Mouse (Mus musculus): ENCODE data around the gene Blm.

The Blm gene

GRCm38 (mm10) chr7:80535009-80535744 lies at the start of gene Blm:
Gene Blm (minus strand): TSS chr7:80535119.
- DNase-seq = peak; percentile 98

DNA sequence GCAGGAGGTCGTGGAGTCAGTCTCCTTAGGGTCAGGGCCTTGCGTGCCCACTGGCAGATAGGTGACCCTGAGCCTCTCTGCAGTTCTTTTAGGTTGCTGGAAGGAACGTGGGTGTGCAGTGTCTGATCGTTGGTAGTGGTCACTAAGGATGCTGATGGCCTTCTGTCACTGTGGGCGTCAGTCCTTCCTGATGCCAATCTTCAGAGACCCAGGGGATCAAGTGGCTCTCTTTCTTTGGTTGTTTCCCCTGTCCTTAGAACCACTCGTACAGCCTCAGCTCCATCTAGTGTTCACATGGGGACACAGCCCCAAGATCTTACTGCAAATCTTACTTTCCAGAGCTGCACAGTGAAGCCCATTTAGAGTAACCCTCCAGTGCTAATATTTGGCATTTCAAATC lies 49.1 kb upstream of the Blm start:
- peak; percentile 69 for DNase-seq

- DNase-seq = peak; percentile 79
Measured at GRCm38 (mm10) chr7:80582821-80583451, 48.0 kb upstream of the Blm start.

DNA sequence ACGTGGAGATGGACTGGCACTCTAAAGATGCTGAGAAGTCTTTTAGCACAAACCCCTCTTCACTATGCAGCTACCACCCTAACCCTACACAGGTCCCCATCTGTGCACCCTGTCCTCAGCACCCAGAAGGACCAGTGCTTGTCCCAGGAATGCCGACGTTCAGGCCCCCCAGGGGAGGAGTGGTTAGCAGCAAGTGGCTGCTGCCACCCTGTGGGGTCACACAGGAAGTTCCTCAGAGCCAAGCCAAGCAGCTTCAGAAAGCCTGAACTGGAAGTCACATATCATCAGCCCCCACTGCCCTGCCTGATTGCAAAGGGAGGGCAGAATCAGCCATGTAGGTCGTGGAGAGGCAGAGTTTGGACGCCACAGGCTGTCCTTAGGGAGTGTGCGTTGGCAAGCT lies 45.4 kb upstream of the Blm start:
- DNase-seq = peak; percentile 54

DNA sequence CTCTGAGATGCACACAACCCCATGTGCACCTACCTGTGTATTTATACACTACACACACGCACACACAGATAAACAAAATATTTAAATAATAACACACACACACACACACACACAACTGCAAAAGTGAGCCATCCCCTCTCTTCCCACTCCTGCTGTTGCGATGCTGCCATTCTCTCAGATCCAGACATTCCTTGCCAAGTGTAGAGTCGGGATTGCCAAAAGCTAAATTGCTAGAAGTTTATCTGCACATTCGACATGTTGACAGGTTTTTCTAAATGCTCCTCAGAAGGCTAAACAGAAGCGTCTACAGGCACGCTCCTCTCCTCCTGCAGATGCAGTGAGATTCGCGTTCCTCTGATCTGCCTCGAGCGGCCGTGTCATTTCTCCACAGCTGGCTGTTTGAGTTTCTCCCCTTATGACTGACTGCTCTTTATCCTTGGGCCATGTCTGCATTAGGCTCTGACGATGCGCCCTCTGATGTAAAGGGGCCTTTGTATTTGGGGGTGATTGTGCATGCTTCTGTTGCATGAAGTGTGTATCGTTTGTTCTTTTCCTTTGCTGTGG lies 42.6 kb upstream of the Blm start:
- no peak for DNase-seq

DNA sequence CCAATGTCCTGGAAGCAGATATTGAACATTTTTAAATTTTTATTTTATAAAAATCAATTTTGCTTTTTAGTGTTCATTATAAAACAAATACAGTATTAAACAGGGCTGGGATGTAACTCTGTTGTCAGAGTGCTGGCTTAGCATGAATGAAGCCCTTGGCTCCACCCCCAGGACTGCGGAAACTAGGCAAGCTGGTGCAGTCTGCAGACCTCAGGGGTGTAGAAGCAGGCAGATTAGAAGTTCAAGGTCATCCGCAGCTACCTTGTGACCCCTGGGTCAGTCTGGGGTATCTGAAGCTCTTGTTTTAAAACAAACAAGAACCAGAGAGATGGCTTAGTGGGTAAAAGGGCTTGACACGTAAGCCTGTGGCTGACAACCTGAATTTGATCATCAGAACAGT lies 41.7 kb upstream of the Blm start:
- DNase-seq = no peak

DNA sequence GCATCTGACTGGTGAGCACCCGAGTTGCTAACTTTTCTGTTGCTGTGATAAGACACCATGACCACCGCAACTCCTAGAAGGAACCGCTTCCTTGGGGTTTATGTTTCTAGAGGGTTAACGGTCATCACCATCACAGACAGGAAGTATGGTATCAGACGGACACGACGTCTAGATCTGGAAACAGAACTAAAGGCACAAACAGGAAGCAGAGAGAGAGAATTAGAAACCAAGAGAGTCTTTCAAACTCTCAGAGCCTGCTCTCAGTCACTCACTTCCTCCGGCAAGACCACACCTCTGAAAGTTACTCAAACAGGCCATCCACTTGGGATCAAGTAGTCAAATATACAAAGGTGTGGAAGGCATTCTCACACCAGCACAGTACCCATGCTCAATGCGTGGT lies 40.8 kb upstream of the Blm start:
- DNase-seq = no peak

DNA sequence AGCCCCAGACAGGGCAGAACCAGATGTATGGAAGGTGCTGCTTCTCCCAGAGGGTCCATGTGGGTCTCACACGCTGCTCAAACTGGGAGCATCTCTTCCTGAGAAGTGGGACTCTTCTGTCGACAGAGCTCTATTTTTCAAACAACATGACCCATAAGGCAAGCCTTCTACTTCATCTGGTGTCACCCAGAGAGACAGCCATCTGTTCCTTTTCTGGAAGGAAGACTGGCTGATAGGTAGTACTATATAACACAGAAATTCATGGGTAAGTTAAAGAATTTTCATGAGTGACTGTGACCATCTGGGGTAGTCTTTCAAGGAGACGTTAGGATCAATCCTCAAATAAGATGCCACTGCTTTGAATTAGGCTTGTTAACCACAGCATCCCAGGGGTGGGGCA lies 38.2 kb upstream of the Blm start:
- DNase-seq = no peak

- DNase-seq = no peak
Measured at GRCm38 (mm10) chr7:80567982-80568381, 33.1 kb upstream of the Blm start.

- DNase-seq = no peak
Measured at GRCm38 (mm10) chr7:80561931-80562330, 27.0 kb upstream of the Blm start.

- DNase-seq = no peak
Measured at GRCm38 (mm10) chr7:80561271-80561670, 26.4 kb upstream of the Blm start.

DNA sequence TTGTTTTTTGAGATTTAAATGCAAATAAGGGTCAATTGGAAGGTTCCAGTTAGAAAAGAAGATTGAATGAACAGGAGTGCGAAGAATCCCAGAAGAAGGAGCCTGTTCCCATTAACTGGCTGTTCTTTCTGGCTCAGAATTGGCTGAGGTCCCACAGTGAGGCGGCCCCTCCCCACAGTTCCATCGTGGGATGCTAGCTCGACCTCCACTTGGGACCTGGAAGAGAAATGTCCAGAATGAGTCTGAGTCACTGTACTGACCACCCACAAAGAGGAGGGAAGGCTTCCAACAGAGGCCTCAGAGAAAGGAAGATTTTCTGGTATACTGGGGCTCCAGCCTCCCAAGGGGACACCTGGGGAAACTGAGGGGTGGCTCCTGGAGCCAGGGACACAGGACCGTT lies 23.7 kb upstream of the Blm start:
- no peak for DNase-seq

GRCm38 (mm10) chr7:80558101-80558500 lies 23.2 kb upstream of the Blm start:
- no peak for DNase-seq

DNA sequence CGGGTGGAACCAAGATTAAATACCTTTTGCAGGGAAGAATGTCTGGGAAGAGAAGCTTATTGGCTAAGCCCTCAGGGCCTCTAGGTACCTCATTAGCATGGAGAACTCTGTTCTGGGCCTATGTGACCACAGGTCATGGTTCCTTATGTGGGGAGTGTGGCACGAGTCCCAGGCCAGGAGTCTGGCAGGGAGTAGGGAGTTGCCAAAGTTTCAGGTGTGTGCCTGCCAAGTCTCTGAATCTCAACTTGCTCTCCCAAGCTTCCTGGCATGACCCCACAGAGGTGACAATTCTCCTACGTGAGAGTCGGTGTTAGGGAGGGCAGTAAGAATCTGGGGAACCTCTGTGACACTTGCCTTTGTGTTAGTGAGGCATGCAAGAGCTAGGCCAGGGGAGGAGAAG lies 22.2 kb upstream of the Blm start:
- no peak for DNase-seq

GRCm38 (mm10) chr7:80556166-80556565 lies 21.2 kb upstream of the Blm start:
- DNase-seq = peak; percentile 29

DNA sequence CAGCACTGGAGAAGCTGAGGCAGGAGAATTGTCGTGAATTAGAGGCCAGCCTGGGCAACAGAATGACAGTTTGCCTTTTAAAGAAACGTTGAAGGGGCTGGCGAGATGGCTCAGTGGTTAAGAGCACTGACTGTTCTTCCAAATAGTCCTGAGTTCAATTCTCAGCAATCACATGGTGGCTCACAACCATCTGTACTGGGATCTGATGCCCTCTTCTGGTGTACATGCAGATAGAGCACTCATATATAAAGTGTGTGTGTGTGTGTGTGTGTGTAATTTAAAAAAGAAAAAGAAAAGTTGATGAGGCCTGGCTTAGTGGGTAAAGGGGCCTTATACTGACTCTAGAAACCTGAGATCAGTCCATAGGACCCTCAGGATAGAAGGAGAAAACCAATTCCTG lies 20.2 kb upstream of the Blm start:
- no peak for DNase-seq

DNA sequence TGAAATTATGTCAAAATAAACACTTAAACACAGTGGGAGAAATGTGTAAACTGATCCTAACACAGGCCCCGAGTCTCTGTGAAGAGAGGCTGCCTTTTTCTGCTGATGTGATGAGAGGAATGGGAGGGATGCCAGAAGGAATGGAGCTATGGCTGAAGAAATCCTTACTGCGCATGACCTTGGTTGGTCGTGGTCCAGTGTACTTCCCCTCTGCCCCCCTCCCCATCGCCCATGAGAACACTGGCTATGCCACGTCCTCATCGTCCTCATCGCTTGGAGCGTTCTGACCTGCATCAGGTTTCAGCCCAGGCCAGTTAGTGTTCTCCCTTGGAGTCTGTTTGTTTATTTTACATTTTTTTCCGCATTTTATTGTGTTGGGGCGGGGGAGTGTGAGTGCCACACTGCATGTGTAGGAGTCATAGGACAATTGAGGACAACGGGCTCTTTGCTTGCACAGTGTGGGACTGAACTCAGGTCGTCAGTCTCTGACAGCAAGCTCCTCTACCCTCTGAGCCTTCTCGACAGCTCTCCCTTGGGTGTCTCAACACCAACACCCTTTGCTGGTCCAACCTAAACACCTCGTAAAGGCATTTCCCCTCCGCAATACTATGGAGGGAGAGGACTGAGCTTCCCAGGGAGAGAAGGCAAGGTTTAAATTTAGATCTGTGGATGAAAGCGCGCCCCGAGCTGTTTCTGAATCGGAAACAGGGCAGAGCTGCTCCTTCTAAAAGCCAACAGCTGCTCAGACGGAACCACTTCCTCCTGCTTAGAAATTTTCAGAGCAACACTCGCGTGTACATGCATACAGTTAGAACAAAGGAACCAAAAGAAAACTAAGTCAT lies 19.5 kb upstream of the Blm start:
- peak; percentile 58 for DNase-seq

- no peak for DNase-seq
Measured at GRCm38 (mm10) chr7:80548513-80549260, 13.8 kb upstream of the Blm start.

- DNase-seq = no peak
Measured at GRCm38 (mm10) chr7:80542139-80542831, 7.4 kb upstream of the Blm start.

GRCm38 (mm10) chr7:80539581-80539980 lies 4.7 kb upstream of the Blm start:
- no peak for DNase-seq

DNA sequence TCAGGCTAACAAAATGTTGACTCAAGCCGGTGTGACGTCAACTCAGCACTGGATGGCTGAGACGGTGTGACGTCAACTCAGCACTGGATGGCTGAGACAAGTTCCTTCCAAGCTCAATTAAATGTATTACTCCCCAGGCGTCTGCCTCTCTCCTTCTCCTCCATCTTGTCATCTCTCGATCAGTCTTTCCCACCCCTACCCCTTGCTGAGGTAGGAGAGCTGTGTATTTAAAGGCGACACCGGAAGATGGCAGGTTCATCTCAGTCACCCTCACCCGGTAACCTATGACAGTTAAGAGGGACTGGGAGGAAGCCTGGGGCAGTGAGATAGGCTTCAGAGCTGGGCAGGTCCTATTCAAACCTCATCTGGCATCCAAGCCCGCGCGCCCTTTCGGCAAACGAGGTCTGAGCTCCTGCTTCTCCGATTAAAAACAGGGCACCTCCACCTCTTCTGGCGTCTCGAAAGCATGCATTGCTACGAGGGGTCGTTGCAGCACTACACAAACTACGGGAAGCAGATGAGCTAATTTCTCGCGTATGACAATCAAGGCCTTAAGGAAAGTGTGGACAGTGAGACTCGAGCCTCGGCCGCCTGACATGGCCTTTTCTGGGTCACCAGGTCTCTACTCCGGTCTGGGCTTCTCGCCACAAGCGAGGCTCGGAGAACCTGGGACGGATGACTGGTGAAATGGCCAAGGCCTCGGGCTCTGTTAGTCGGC lies 469 bp downstream of the Blm start:
- DNase-seq = peak; percentile 4
